Mouse (Mus musculus) liver, embryonic 11.5 days (tissue): Measurements from ENCODE around the gene Krt88. TPM values are rescaled to one million over a fixed set of nuclear protein-coding genes. Genes with fewer than 3 reads are reported as not detected.

Source experiments
- ATAC-seq: fragments of 200-750 bp; cut with Nextera tagmentation; replicated peaks from 2 replicates; pipeline ENCODE4 v1.8.0; 2017; ENCODE audit warnings: moderate number of reproducible peaks, mild to moderate bottlenecking, moderate TSS enrichment, moderate library complexity; ENCODE audit not compliant: low FRiP score
- DNase-seq: peaks from one replicate; pipeline ENCODE4 v3.0.0-alpha.2; 2017; ENCODE audit warnings: low spot score
- H3K27ac ChIP-seq: fragments of 300-500 bp; sonication (generic); 2 replicates; pipeline ENCODE4 v1.5.1; 2014; ENCODE audit warnings: mild to moderate bottlenecking, low read depth, low read length, control low read depth
- H3K27me3 ChIP-seq: fragments of 300-500 bp; sonication (generic); replicated peaks from 2 replicates; pipeline ENCODE4 v1.6.1; 2014; ENCODE audit warnings: low read length, mixed read lengths; ENCODE audit not compliant: control insufficient read depth, insufficient read depth
- H3K36me3 ChIP-seq: fragments of 300-500 bp; sonication (generic); 2 replicates; pipeline ENCODE4 v1.6.1; 2014; ENCODE audit warnings: mild to moderate bottlenecking, low read length, moderate library complexity, mixed read lengths; ENCODE audit not compliant: control insufficient read depth, insufficient read depth
- H3K4me1 ChIP-seq: fragments of 300-500 bp; sonication (generic); replicated peaks from 2 replicates; pipeline ENCODE4 v1.6.1; 2014; ENCODE audit warnings: low read length, mixed read lengths; ENCODE audit not compliant: control insufficient read depth, insufficient read depth
- H3K4me2 ChIP-seq: fragments of 300-500 bp; sonication (generic); 2 replicates; pipeline ENCODE4 v1.6.1; 2014; ENCODE audit warnings: mild to moderate bottlenecking, control low read depth, moderate library complexity
- H3K4me3 ChIP-seq: fragments of 300-500 bp; sonication (generic); 2 replicates; pipeline ENCODE4 v1.5.1; 2014; ENCODE audit warnings: low read depth, low read length, control low read depth
- H3K9ac ChIP-seq: fragments of 300-500 bp; sonication (generic); 2 replicates; pipeline ENCODE4 v1.6.1; 2014; ENCODE audit warnings: low read depth, low read length, control low read depth
- H3K9me3 ChIP-seq: fragments of 300-500 bp; sonication (generic); 2 replicates; pipeline ENCODE4 v1.6.1; 2016; ENCODE audit warnings: low read length, inconsistent platforms, mixed read lengths; ENCODE audit not compliant: control insufficient read depth
- WGBS: fragments of 180-500 bp; shearing (Covaris S2); extraction: QIAGEN DNeasy Blood & Tissue Kit; methylation state at CpG from one replicate; pipeline ENCODE4 v1.1.7; 2014; 5-methylcytosine and 5-hydroxymethylcytosine counted together
- polyA plus RNA-seq: library from polyadenylated mRNA; unstranded; fragments of >200 nt; fragmentation: Nextera tagmentation; extraction: Ambion mirVana; gene quantifications from 2 replicates; pipeline ENCODE4 v1.2.1, GENCODE M21; 2014

The Krt88 gene
- polyA plus RNA-seq, 1 experiment from 2014 or later, result not detected

DNA sequence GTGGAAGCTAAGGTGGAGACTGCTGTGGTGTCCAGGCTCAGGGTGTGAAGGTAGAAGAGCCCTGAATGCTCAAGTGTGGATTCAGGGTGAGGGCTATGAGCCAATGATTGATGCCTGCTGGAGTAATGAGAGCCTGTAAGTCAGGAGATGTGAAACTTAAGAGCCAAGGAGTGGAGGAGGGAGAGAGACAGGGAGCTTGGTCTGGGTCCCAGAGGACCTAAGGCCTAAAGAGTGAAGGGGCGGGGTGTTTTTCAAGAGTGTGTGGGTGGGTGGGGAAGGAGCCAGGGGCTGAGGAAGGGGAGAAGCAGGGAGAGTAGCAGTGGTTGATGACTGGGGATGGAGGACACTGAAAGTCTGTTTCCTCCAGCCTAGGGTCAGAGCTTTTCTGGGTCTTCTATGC, 36.1 kb downstream of the Krt88 start:
- DNase-seq, result no peak
- Histone ChIP-seq H3K4me3 (no peak overlapping the region), H3K4me1 (no peaks in the 10 kb centered on the region), H3K27me3 (peaks cover 13% of the 10 kb centered on the region), H3K36me3 (no peaks in the 10 kb centered on the region), H3K4me2 (no peak overlapping the region), H3K27ac (no peak overlapping the region), H3K9me3 (no peaks in the 10 kb centered on the region), H3K9ac (no peak overlapping the region)
- 77% methylated on average over 1 of the region's 1 CpGs for WGBS
- no peak for ATAC-seq

DNA sequence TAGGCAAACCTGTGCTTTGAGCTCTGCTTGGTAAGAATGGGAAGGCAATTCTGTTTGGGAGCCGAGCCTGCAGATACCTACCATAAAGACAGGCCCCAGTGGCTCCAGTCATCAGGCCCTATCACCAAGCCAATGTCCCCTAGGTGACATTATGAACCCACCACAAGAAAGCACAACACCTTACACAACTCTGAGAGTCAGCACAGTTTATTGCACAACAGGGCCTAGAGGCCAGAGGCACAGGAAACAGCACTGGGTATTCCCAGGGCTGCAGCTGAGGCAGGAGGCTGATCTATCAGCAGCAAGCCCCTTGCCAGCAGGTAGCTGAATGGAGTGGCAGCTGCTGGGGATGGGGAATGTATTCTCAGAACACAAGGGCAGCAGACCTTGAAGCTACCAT, 37.4 kb downstream of the Krt88 start:
- Histone ChIP-seq H3K4me3 (no peak overlapping the region), H3K9ac (no peak overlapping the region), H3K36me3 (no peaks in the 10 kb centered on the region), H3K9me3 (no peaks in the 10 kb centered on the region), H3K27me3 (peaks cover under 1% of the 10 kb centered on the region; the same call in 1 of the 2 replicates), H3K27ac (no peak overlapping the region), H3K4me1 (no peaks in the 10 kb centered on the region), H3K4me2 (no peak overlapping the region)
- WGBS, result 57% methylated on average over 1 of the region's 1 CpGs
- ATAC-seq (no peak), DNase-seq (no peak)

DNA sequence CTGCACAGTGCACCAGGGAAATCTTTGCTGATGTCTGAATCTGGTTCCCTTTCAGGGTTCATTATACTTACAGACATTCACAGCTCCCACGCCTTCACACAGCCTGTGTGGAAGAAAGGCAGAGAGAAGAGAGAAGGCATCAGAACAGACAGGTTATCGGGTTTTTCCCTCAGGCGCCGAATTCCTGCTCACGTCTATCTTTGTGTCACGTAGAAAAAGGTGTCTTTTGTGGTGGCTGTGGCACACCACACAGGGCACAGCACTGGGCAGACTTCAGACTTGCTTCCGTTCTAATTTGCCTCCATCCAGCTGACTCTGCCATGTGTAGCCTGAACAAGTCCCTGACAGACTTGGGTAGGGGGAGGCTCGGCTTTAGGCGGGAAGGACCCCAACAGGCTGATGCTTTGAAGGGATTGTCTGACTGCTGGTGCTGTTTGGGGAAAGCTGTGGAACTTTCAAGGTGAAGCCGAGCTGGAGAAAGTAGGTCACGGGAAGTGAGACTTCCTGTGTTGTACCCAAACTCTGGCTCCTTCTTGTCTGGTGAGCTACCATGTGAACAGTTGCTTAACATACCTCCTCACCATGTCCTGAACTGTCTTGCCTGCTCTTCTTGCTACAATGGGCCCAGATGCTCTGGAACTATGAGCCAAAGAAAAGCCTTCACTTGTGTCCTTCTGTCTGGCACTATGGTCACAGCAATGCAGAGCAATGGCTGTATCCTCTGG, 38.5 kb downstream of the Krt88 start:
- no peak for ATAC-seq
- H3K9me3 ChIP-seq, result no peaks in the 10 kb centered on the region
- no peak overlapping the region for H3K4me3 ChIP-seq
- H3K9ac ChIP-seq, result no peak overlapping the region
- 73% methylated on average over 11 of the region's 11 CpGs for WGBS
- H3K36me3 ChIP-seq, result no peaks in the 10 kb centered on the region
- H3K4me1 ChIP-seq, result no peaks in the 10 kb centered on the region
- no peak overlapping the region for H3K27ac ChIP-seq
- no peaks in the 10 kb centered on the region for H3K27me3 ChIP-seq
- H3K4me2 ChIP-seq, result no peak overlapping the region
- DNase-seq, result no peak

DNA sequence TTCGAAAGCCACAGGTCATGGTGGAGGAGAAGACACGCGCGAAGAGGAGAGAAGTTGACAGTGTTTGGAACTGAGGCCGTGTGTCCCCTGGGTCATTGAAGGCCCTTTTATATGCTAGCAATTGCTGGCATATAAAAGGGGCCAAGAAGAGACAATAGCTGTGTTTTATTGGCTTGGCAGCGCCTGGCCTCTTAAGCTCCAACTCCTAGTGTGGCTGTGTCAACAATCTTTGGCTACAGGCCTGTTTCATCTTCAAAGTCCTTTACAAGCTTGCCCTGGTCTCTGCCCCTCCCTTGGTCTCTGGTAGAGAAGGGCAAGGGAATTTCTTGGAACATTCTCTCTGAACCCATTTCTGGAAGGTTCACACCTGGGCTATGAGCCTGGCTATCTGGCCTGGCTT, 43.9 kb downstream of the Krt88 start, which contains the start of gene Krt83:
TSS of gene Krt83 (minus strand) at position 82 of the 400 bp plus-strand sequence.
- Histone ChIP-seq H3K9me3 (no peaks in the 10 kb centered on the region), H3K4me3 (no peak within 1 kb of the TSS), H3K36me3 (no peaks in the 10 kb centered on the region), H3K4me1 (no peaks in the 10 kb centered on the region; the same call in 1 of the 2 replicates), H3K27ac (no peak within 1 kb of the TSS), H3K9ac (no peak within 1 kb of the TSS), H3K27me3 (no peaks in the 10 kb centered on the region), H3K4me2 (no peak within 1 kb of the TSS)
- DNase-seq (no peak), ATAC-seq (no peak)
- WGBS, result 81% methylated on average over 6 of the region's 6 CpGs

DNA sequence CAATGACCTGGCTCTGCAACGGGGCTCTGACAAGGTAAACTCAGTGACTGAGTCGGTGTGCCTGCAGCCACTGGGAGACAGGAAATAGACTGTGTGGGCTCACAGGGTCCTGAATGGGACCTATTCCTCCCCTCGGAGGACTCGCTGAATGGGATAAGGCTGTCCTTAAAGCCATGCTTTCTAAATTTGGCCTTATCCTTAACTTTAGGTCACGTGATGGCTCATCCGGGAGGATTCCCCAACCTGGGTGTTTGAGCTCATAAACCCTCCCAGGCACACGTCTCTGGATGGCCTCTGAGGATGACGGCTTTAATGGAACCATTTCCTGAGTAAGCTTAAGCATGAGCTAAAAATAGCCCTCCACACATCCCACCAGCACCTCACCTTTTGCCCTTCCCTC, 45.2 kb downstream of the Krt88 start:
- Histone ChIP-seq H3K4me3 (no peak overlapping the region), H3K4me2 (no peak overlapping the region), H3K27me3 (no peaks in the 10 kb centered on the region), H3K4me1 (no peaks in the 10 kb centered on the region; the same call in 1 of the 2 replicates), H3K9me3 (no peaks in the 10 kb centered on the region), H3K36me3 (no peaks in the 10 kb centered on the region), H3K27ac (no peak overlapping the region), H3K9ac (no peak overlapping the region)
- DNase-seq (no peak), ATAC-seq (no peak)
- 52% methylated on average over 8 of the region's 8 CpGs for WGBS

DNA sequence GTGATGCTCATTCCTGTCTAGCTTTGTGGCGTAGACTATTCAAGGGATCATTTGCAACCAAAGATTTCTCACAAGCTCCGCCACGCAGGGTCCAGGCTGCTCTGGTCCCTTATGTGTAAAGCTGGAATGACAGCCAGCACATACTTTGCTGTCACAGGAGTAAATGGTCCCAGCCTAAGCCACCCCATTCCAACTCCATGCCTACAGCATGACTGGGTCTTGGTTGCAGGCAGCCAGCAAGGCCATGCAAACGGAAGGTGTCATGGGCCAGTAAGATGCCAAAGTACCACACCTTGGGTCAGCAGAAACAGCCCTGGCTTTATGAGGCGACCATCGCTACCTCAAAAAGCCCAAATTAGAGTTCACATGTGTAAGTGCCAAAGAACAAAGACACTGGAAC, 46.2 kb downstream of the Krt88 start:
- H3K27me3 ChIP-seq, result no peaks in the 10 kb centered on the region
- H3K27ac ChIP-seq, result no peak overlapping the region
- WGBS, result 89% methylated on average over 6 of the region's 6 CpGs
- H3K4me2 ChIP-seq, result no peak overlapping the region
- no peak for ATAC-seq
- H3K36me3 ChIP-seq, result no peaks in the 10 kb centered on the region
- H3K9ac ChIP-seq, result no peak overlapping the region
- H3K4me1 ChIP-seq, result no peaks in the 10 kb centered on the region; the same call in 1 of the 2 replicates
- no peak overlapping the region for H3K4me3 ChIP-seq
- DNase-seq, result no peak
- H3K9me3 ChIP-seq, result no peaks in the 10 kb centered on the region

DNA sequence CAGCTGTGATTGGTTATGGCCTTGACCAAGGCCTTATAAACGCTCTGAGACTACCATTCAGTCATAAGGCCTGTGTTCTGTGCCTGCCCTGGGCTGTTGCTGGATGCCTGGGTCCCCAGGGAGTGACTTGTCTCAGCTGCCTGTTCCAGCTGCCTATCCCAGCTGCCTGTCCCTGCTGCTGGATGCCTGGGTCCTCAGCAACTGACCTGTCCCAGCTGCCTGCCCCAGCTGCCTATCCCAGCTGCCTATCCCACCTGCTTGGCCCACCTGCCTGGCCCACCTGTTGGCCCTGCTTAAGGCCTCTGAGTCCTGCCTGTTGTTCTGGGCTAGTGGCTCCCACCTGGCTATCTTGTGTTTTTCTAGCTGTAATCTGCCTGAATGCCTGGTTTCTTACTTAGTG, 46.7 kb downstream of the Krt88 start:
- Histone ChIP-seq H3K4me3 (no peak overlapping the region), H3K9ac (no peak overlapping the region), H3K4me1 (no peaks in the 10 kb centered on the region; the same call in 1 of the 2 replicates), H3K27ac (no peak overlapping the region), H3K27me3 (no peaks in the 10 kb centered on the region), H3K36me3 (no peaks in the 10 kb centered on the region), H3K4me2 (no peak overlapping the region), H3K9me3 (no peaks in the 10 kb centered on the region)
- 37% methylated on average over 1 of the region's 1 CpGs for WGBS
- DNase-seq, result no peak
- no peak for ATAC-seq

DNA sequence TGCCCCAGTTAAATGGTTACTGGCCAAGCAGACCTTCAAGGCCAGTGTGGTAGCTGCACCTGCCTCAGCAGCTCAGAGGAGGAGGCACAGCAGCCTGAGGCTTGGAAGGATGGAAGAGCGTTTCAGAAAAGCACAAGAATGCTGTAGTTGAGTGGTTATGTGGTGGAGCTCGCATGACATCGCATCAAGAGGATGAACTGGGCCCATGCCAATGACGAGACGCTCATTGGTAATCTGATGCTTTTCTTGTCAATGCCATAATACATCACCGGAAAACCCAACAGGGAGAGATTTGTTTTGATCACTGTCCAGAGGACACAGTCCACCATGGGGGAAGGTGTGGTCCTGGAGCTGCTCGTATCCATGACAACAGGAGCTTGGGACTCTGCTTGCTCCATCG, 47.7 kb downstream of the Krt88 start:
- Histone ChIP-seq H3K4me3 (no peak overlapping the region), H3K4me1 (no peaks in the 10 kb centered on the region; the same call in 1 of the 2 replicates), H3K36me3 (no peaks in the 10 kb centered on the region), H3K4me2 (no peak overlapping the region), H3K9me3 (no peaks in the 10 kb centered on the region), H3K27me3 (no peaks in the 10 kb centered on the region), H3K27ac (no peak overlapping the region), H3K9ac (no peak overlapping the region)
- WGBS, result 81% methylated on average over 8 of the region's 8 CpGs
- DNase-seq (no peak), ATAC-seq (no peak)

DNA sequence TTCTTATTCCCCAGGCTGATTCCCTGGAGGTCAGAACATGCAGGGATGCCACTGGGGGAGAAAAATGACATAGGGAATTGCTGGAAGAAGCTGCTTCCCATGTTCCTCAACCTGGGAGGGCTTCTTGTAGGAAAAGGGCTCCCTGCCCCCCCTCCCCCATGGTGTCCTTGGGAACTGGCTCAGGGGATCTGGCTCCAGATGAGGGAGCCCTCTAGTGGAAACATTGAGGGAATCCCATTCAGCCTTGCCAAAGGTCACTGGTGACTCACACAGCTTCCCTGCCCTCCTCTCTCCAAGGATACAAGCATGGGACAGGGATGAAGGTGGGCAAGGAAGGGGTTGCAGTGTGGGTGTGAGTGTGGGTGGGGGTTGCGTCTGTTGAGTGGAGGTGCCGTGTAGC, 49.6 kb downstream of the Krt88 start:
- H3K4me3 ChIP-seq, result no peak overlapping the region
- no peak overlapping the region for H3K27ac ChIP-seq
- no peaks in the 10 kb centered on the region for H3K9me3 ChIP-seq
- no peaks in the 10 kb centered on the region; the same call in 1 of the 2 replicates for H3K4me1 ChIP-seq
- H3K9ac ChIP-seq, result no peak overlapping the region
- H3K27me3 ChIP-seq, result no peaks in the 10 kb centered on the region
- 82% methylated on average over 2 of the region's 2 CpGs for WGBS
- H3K4me2 ChIP-seq, result no peak overlapping the region
- no peak for DNase-seq
- H3K36me3 ChIP-seq, result no peaks in the 10 kb centered on the region
- ATAC-seq, result no peak
